ENCODE assay signal across 8 mouse cellular contexts in the genomic region with DNA sequence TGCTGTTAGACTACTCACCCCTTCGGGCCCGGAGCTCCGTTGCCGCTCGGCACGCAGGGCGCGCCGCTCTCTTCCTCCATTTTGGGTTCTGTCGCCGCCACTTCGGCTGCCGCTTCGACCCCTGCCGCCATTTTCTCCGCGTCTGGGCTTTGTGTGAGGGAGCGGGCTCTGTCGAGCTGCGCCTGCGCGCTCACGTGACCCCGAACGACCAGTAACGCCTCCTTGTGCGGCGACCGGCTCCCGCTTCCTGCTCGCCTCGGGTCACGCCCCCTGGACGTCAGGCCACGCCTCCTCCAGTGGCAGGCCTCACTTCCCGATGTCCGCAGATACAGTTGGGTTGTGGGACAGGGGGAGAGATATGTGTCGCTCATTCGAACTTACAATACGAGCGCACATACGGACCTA. TPM values are rescaled to one million over a fixed set of nuclear protein-coding genes. Genes with fewer than 3 reads are reported as not detected.
DNase-seq lines count a peak whose midpoint lies in the region; ATAC-seq and TF ChIP-seq lines count a peak whose summit lies in the region.

No protein-coding gene starts in this region.

- peak; percentile 97 for TF ChIP-seq POLR2A in bone marrow, adult 2 months (IDR thresholded peaks at IDR 0.05; ENCODE audit: borderline replicate concordance, control insufficient read depth, low read depth, low read length)

- TF ChIP-seq CTCF in bone marrow, adult 2 months (IDR thresholded peaks at IDR 0.05; ENCODE audit: control insufficient read depth, insufficient read depth, low read length): no peak

- H3K4me2 ChIP-seq in embryonic facial prominence, embryonic 15.5 days (replicated peaks): peak overlapping the region; percentile 82
- H3K4me2 ChIP-seq in kidney, embryonic 14.5 days (replicated peaks; ENCODE audit: low read depth, low read length): peak overlapping the region; percentile 94
- H3K4me2 ChIP-seq in limb, embryonic 15.5 days: peak overlapping the region; percentile 72

- H3K9ac ChIP-seq in embryonic facial prominence, embryonic 15.5 days: peak overlapping the region; percentile 80
- peak overlapping the region; percentile 99 for H3K9ac ChIP-seq in kidney, embryonic 14.5 days (ENCODE audit: low read depth, low read length)
- H3K9ac ChIP-seq in limb, embryonic 15.5 days: peak overlapping the region; percentile 97

- ATAC-seq in embryonic facial prominence, embryonic 15.5 days (ENCODE audit: insufficient number of reproducible peaks, low FRiP score, low TSS enrichment, low read depth): peak; percentile 99
- peak; percentile 98 for ATAC-seq in kidney, embryonic 14.5 days (ENCODE audit: low FRiP score, low TSS enrichment)
- ATAC-seq in limb, embryonic 15.5 days (ENCODE audit: insufficient number of reproducible peaks, low FRiP score, low TSS enrichment, low read depth): peak; percentile 97

- H3K4me1 ChIP-seq in bone marrow, adult 2 months (ENCODE audit: control insufficient read depth, insufficient read depth, low read length): no peaks in the 10 kb centered on the region; the same call in none of the 2 replicates
- H3K4me1 ChIP-seq in embryonic facial prominence, embryonic 15.5 days: peaks cover 32% of the 10 kb centered on the region
- peaks cover 28% of the 10 kb centered on the region for H3K4me1 ChIP-seq in kidney, embryonic 14.5 days (ENCODE audit: control insufficient read depth, insufficient read depth, low read length)
- H3K4me1 ChIP-seq in limb, embryonic 15.5 days: peaks cover 25% of the 10 kb centered on the region

- peak overlapping the region; percentile 86 for H3K27ac ChIP-seq in bone marrow, adult 2 months (ENCODE audit: control insufficient read depth, insufficient read depth, low read depth, low read length, poor library complexity)
- H3K27ac ChIP-seq in embryonic facial prominence, embryonic 15.5 days (replicated peaks): peak overlapping the region; percentile 86
- peak overlapping the region; percentile 95 for H3K27ac ChIP-seq in kidney, embryonic 14.5 days (ENCODE audit: low read depth, low read length)
- peak overlapping the region; percentile 96 for H3K27ac ChIP-seq in limb, embryonic 15.5 days

- H3K9me3 ChIP-seq in embryonic facial prominence, embryonic 15.5 days (replicated peaks): no peaks in the 10 kb centered on the region
- no peaks in the 10 kb centered on the region for H3K9me3 ChIP-seq in kidney, embryonic 14.5 days (ENCODE audit: control insufficient read depth, low read length)
- no peaks in the 10 kb centered on the region for H3K9me3 ChIP-seq in limb, embryonic 15.5 days

- H3K36me3 ChIP-seq in embryonic facial prominence, embryonic 15.5 days: no peaks in the 10 kb centered on the region
- peaks cover 10% of the 10 kb centered on the region; the same call in 1 of the 2 replicates for H3K36me3 ChIP-seq in kidney, embryonic 14.5 days (ENCODE audit: control insufficient read depth, insufficient read depth, low read length)
- no peaks in the 10 kb centered on the region for H3K36me3 ChIP-seq in limb, embryonic 15.5 days

- H3K27me3 ChIP-seq in embryonic facial prominence, embryonic 15.5 days: no peaks in the 10 kb centered on the region
- no peaks in the 10 kb centered on the region for H3K27me3 ChIP-seq in kidney, embryonic 14.5 days (ENCODE audit: control insufficient read depth, insufficient read depth, low read length)
- H3K27me3 ChIP-seq in limb, embryonic 15.5 days: no peaks in the 10 kb centered on the region

- H3K4me3 ChIP-seq in bone marrow, adult 2 months (replicated peaks; ENCODE audit: control insufficient read depth, low read depth, low read length): peak overlapping the region; percentile 84
- peak overlapping the region; percentile 57 for H3K4me3 ChIP-seq in embryonic facial prominence, embryonic 15.5 days (replicated peaks)
- peak overlapping the region; percentile 88 for H3K4me3 ChIP-seq in kidney, embryonic 14.5 days (ENCODE audit: low read length)
- peak overlapping the region; percentile 91 for H3K4me3 ChIP-seq in limb, embryonic 15.5 days

- peak; percentile 98 for DNase-seq in 416B (ENCODE audit: low read depth)
- DNase-seq in heart, adult 9 months (ENCODE audit: low spot score in 2 of 2): peak; percentile 97 to 98
- peak; percentile 95 for DNase-seq in monocyte, adult 2 months (ENCODE audit: low read depth in 1 of 2, low spot score in 2 of 2)
- peak; percentile 98 for DNase-seq in spleen, postnatal 36 days (ENCODE audit: low spot score in 2 of 2)

- WGBS in bone marrow, adult 2 months: under 1% methylated on average over 42 of the region's 42 CpGs
- WGBS in embryonic facial prominence, embryonic 15.5 days: under 1% methylated on average over 42 of the region's 42 CpGs
- WGBS in kidney, embryonic 14.5 days: 1% methylated on average over 42 of the region's 42 CpGs
- WGBS in limb, embryonic 15.5 days: under 1% methylated on average over 42 of the region's 42 CpGs

RNA-seq across cellular contexts. Expression of a gene that starts 1.4 kb away (rescaled TPM):
- polyA plus RNA-seq in bone marrow, adult 2 months (2011; ENCODE audit: insufficient read depth, insufficient read length, low replicate concordance, missing spikeins): 839 and 1,378 TPM in 2 replicates
- 281 and 283 TPM in 2 replicates for polyA plus RNA-seq in embryonic facial prominence, embryonic 15.5 days (2015; fragmentation: Nextera tagmentation; extraction: Ambion mirVana)
- polyA plus RNA-seq in kidney, embryonic 14.5 days (2014; fragmentation: Nextera tagmentation; extraction: Ambion mirVana): 375 and 422 TPM in 2 replicates
- 274 and 281 TPM in 2 replicates for polyA plus RNA-seq in limb, embryonic 15.5 days (2015; fragmentation: Nextera tagmentation; extraction: Ambion mirVana)

RNA-seq across cellular contexts. Expression of a gene that starts 33.2 kb away (rescaled TPM):
- 227 and 290 TPM in 2 replicates for polyA plus RNA-seq in bone marrow, adult 2 months (2011; ENCODE audit: insufficient read depth, insufficient read length, low replicate concordance, missing spikeins)
- 58.6 and 60.6 TPM in 2 replicates for polyA plus RNA-seq in embryonic facial prominence, embryonic 15.5 days (2015; fragmentation: Nextera tagmentation; extraction: Ambion mirVana)
- 31.2 and 46.1 TPM in 2 replicates for polyA plus RNA-seq in kidney, embryonic 14.5 days (2014; fragmentation: Nextera tagmentation; extraction: Ambion mirVana)
- 62.6 and 65.6 TPM in 2 replicates for polyA plus RNA-seq in limb, embryonic 15.5 days (2015; fragmentation: Nextera tagmentation; extraction: Ambion mirVana)

RNA-seq across cellular contexts. Expression of a gene that starts 47.4 kb away (rescaled TPM):
- polyA plus RNA-seq in bone marrow, adult 2 months (2011; ENCODE audit: insufficient read depth, insufficient read length, low replicate concordance, missing spikeins): 47.2 and 93.2 TPM in 2 replicates
- polyA plus RNA-seq in embryonic facial prominence, embryonic 15.5 days (2015; fragmentation: Nextera tagmentation; extraction: Ambion mirVana): 0.99 and 1.1 TPM in 2 replicates
- polyA plus RNA-seq in kidney, embryonic 14.5 days (2014; fragmentation: Nextera tagmentation; extraction: Ambion mirVana): 0.66 and 0.81 TPM in 2 replicates
- 0.27 and 0.34 TPM in 2 replicates for polyA plus RNA-seq in limb, embryonic 15.5 days (2015; fragmentation: Nextera tagmentation; extraction: Ambion mirVana)

RNA-seq across cellular contexts. Expression of a gene that starts 56.4 kb away (rescaled TPM):
- polyA plus RNA-seq in bone marrow, adult 2 months (2011; ENCODE audit: insufficient read depth, insufficient read length, low replicate concordance, missing spikeins): 24.6 and 41.4 TPM in 2 replicates
- 42.9 and 55.7 TPM in 2 replicates for polyA plus RNA-seq in embryonic facial prominence, embryonic 15.5 days (2015; fragmentation: Nextera tagmentation; extraction: Ambion mirVana)
- polyA plus RNA-seq in kidney, embryonic 14.5 days (2014; fragmentation: Nextera tagmentation; extraction: Ambion mirVana): 73.1 and 82.9 TPM in 2 replicates
- 40.5 and 42.4 TPM in 2 replicates for polyA plus RNA-seq in limb, embryonic 15.5 days (2015; fragmentation: Nextera tagmentation; extraction: Ambion mirVana)

Comparison
In these comparisons a context has a peak if more than half of its experiments do, and no peak if none do; other contexts are left out.
1. Peak in every context shown above with its lines: DNase-seq, ATAC-seq, H3K4me3 ChIP-seq and H3K27ac ChIP-seq.
2. RNA of a gene that starts 47.4 kb away (polyA plus RNA-seq): 47.2 to 93.2 TPM in bone marrow, adult 2 months; 0.99 to 1.1 TPM in embryonic facial prominence, embryonic 15.5 days, 0.66 to 0.81 TPM in kidney, embryonic 14.5 days and 0.27 to 0.34 TPM in limb, embryonic 15.5 days; every median in the first group is over 10 times any median in the second.